Mouse (Mus musculus) layer of hippocampus, postnatal 25 days (tissue): Measurements from ENCODE around the gene Mylk2. TPM values are rescaled to one million over a fixed set of nuclear protein-coding genes. Genes with fewer than 3 reads are reported as not detected.

Experiments used
- DNase-seq, 2 experiments: peaks; one replicate each; pipeline ENCODE4 v3.0.0; 2022; ENCODE audit warnings: mixed read lengths in 2 of 2, low spot score in 1 of 2; ENCODE audit errors: extremely low spot score in 1 of 2
- total RNA-seq, 2 experiments: library from RNA; stranded (reverse); gene quantifications; 2 replicates each; pipeline ENCODE4 v1.2.3; 2021

Mylk2 gene
- total RNA-seq, 2 experiments from 2014 or later: not detected

DNA sequence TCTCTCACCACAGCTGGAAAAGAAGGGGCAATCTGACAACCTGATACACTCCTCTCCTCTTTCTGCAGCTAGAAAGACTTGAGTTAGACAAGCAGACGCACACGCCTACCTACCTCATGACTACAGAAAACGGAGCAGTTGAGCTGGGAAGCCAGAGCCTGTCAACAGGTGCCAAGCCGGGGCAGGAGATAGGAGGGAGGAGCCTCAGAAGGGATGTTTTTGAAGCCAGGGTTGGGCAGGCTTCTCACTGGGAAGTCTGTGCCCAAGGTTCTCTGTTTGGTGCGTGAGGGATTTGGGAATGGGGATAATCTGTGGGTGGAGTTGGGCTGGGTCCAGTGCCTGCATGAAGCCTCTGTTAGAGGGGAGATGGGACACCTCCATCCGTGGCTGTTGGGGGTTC lies 280 bp downstream of the Mylk2 start:
- DNase-seq: no peak

DNA sequence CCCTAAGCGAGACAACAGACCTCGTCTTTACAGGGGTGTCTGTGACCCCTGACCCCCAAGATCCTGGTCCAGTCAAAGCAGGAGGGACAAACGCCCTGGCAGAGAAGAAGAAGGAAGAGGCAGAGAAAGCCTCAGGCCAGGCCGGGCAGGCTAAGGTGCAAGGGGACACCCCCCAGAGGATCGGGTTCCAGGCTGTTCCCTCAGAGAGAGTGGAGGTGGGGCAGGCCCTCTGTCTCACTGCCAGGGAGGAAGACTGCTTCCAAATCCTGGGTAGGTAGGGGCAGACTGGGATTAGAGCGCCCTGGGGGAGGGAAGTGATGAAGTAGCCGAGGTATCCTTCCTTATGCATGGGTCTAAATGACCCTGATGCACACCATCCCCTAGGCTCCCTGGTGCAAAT lies 2.3 kb downstream of the Mylk2 start:
- DNase-seq: no peak

DNA sequence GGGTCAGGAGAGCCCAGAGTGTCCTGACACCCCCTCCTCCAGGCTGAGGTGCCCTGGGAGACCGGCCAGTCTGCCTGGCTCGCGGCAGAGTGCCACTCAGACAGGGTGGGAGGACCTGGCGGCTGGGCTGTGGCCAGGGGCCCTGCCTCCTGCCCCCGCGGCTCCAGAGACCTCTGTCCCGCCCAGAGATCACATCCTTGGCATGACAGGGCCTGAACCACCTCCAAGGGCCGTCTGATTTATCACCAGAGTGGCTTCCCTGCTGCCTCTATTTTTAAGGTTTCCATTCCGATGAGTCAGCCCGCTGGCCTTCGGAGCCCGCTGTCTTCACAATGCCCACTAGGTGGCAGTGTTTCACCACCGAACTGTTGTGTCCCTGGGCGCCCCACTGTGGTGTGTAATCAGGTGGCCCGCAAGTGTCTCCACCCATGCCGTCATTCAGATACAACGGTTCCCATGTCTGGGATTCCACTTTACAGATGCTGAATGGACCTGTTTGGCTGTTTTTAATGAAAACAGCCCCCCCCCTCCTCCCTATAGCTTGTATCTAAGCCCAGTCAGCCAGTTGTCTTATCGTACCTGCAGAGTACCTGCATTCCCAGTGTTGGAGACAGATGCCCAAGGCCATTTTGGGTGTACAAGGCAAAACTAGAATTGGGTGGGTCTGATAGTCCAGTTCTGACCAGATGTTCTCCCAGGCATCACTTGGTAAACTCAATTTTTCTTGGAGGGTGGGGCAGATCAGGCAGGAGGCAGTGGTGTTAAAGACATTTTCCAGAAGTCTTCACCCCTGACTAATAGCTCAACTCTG lies 3.4 kb downstream of the Mylk2 start:
- DNase-seq: peak; percentile 84 to 87

DNA sequence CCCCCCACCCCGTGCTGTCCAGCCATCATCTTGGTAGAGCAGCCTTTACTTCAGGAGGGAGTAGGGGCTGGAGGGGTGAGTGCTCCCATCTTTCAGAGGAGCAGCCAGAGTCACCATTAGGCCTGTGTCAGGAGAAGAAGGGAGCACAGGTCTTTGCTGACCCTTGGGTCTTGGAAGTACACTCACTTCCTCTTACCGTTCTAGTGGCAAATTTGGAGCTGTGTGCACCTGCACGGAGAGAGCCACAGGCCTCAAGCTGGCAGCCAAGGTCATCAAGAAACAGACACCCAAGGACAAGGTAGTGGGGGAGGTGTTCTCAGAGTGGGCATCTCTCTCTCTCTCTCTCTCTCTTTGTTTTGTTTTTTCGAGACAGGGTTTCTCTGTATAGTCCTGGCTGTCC lies 4.3 kb downstream of the Mylk2 start:
- no peak for DNase-seq

DNA sequence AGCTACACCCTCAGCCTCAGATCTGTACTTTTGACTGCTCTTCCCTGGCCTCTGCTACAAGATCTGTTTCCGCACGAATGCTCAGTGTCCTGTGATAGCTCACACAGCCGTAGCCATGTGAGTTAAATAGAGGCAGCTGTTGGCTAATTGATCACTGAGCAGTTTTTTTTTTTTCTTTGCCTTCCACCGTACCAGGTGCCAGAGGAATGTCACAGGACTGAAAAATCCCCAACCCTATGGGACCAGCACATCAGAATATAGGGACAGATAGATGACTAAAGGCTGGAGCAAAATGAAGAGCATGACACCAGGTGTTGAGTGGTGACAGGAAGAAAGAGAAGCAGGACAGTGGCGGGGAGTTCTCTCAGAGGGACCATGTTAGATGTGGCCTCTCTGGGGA lies 5.0 kb downstream of the Mylk2 start:
- DNase-seq: no peak

DNA sequence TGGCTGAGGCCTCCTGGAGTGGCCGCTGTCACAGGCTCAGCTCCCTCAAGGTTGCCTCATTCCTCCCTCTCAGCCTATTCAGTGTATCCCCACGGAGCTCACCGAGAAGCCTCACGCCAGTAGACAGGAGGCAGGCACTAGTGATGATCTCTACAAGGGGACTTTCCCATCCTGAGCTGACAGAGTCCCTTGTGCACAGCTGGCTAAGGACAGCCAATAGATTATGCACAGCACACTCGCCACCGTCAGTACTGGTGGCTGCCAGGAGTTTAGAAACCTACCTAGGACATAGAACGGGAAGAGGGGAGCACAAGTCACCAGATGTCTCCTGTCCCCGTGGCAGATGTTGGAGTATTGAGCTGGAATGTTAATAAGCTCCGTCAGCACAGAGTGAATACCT lies 6.5 kb downstream of the Mylk2 start:
- DNase-seq: no peak

DNA sequence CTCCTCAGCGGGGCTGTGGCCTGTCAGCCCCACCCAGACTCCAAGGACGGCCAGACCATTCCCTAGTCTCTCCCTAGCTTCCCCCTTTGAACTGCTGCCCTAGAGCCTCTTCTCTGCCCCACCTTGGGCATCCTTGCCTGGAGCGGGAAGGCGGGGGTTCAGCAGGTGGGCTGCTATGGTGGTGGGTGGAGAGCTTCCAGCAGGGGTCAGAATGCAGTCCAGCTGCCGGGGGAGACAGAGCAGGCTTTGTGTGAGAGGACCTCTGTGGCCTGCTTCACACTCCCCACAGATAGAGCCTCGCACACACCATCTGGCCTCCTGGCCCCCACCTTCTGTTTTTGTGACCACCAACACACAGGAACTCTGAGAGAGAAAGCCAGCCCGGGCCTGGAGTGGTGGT lies 11.2 kb downstream of the Mylk2 start:
- no peak for DNase-seq

DNA sequence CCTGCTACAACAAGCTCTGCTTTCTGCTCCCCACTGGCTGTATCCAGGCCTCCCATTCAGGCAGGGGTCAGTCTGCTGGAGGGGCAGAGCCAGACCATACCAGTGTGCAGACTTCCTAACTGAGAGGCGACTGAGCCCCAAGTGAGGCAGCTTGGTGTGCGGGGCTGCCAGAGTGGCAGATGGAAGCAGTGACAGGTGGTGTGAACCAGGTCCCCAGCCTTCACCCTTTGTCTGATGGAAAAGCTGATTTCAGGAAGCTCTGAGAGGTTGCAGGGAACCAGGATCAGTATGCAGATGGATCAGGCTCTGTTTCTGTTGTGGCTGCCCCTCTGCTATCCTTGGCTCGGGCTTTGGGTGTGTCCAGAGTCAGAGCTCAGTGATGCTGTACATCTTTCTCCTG lies 12.5 kb downstream of the Mylk2 start:
- DNase-seq: no peak

DNA sequence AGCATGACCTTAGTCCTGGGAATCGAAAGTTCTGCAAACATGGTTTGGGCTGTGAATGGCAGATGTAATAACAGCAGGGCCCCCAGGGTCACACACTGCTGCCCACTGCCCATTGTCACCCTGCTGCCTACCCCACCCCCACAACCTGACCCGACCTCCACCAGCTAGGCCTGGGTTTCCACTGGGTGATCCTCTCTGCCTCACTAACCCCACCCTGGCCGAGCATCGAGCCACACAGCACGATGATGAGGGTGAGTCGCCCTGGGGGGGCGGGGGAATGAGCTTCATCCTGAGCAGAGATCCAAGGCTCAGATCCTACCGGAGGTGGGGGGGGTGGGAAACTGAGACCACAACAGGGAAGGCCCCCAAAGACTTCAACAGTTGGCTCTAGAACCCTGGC lies 13.0 kb downstream of the Mylk2 start:
- DNase-seq: no peak

DNA sequence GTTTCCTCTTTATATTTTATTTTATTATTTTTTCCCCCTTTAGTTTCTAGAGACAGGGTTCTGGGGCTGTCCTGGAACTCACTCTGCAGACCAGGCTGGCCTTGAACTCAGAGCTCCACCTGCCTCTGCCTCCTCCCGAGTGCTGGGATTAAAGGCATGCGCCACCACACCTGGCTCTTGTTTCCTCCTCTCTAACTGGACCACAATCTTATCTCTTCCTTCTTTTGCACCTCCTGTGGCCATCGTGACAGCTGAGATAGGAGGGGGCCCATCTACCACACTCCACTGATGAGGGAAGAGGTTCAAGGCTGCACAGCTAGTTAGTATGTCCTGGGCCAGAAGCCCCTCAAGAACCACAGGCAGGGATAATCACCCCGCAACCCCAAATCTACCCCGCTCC lies 13.4 kb downstream of the Mylk2 start:
- no peak for DNase-seq

DNA sequence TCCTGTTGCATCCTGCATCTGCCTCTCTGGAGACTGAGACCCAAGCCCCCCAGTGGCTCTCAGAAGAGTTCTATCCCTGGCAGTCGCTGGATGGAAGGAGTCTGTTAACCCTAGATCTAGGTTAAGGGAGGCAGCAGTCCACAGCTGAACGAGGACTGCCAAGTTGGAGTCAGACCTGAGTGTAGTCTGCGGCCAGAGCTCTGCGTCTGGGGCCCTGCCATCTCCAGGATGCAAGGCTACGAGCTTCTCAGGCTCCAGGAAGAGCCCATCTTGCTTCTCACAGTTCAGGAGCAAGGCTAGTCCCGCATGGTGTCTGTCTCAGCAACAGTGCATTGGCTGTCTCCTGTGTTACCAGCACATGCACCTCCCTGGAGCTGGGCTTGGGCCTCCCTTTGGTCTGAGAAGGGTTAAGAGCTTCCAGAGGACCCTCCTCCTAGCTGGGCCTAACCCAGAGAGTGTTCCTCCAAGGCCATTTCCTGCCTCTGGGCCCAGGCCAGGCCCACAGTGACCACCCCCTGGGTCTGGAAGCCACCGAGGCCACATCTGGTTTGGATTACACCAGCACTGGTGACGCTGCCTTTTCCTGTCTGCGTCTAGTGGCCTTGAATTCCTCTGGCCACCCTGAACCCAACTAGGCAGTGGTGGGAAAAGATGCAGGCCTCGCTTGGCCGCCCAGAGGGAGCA lies 14.2 kb downstream of the Mylk2 start:
- no peak for DNase-seq

DNA sequence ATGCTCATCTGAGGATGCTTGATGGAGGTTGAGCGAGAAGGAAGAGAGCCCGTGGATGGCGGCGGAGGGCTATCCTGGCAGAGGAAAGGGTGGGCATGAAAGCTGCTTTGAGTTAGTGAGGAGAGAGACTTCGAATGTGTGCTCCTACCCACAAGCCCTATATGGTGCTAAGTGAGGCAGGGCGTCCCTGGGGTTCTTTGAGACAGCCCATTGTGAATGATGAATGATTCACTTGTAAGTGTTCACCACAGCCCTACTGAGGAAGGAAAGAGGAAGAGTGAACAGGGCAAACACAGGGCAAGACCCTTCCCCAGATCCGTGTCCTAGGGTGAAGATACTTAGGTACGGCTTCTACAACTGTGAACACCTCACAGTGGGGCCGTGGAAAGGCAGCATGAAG lies 15.7 kb downstream of the Mylk2 start:
- no peak for DNase-seq

DNA sequence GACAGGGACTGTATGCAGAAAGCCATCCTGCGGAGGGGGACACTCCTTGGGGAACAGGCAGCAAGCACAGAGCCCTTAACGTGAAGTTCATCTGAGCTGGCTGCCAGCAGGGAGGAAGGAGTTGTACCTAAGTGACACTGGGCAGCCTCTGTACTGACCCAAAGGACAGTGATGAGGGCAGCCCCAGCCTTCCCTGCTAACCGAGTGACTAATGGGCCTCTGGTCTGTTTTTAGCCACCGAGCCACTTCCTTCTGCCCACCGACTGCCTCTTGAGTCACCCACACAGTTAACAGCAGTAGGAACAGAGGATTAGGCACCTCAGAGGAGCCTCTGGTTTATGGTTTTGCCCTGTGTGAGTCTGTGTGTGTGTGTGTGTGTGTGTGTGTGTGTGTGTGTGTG lies 16.2 kb downstream of the Mylk2 start:
- no peak for DNase-seq

DNA sequence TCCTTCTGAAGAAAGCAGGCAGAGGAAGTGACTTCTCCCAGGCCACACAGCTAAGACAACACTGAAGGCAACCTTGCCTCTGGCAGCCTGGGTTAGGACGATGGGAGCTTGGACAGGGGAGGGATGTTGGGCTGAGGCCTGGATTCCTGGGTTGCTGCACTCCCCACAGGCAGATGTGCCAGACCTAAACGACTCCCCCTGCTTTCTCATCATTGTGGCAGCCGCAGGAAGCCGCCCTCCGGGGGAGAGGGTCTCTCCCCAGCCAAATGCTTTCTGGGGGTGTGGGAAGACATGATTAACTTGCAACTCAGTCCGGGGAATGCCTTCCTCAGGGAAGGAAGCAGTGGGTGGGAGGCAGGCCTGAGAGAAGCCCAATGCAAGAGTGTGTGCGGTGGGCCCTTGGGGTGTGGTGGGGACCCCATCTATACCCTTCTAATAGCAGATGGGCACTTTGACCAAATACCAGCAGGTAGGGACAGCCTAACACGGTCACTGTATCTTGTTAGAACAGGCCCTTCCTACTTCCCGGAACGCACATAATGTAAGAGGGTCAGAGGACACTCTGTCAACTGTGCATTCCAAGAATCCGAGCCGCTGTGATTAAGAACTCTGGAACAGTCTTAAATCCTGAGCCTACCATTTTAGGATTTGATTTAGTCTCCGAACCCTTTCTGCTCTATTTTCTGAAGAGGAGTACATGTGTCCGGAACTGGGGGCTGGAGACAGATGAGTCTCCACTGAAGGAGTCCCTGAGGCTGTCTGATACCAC lies 17.3 kb downstream of the Mylk2 start:
- no peak for DNase-seq

DNA sequence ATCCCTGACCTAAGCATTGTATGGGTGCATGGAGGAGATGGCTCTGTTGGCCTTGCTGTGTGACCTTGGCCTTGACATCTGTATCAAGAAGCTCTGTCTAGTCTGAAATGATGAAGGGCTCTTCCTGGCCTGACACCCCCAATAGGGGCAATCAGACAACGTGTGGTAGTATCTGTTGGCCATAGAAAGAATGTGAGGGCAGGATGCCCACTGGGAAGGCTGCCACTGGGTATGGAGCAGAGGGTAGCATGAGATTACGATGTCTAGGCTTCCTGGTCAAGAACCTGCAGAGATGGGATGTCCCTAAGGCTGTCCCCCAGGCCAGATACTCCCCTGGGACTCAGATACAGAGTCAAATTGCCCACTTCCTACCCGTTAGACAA lies 17.8 kb downstream of the Mylk2 start:
- DNase-seq: no peak

DNA sequence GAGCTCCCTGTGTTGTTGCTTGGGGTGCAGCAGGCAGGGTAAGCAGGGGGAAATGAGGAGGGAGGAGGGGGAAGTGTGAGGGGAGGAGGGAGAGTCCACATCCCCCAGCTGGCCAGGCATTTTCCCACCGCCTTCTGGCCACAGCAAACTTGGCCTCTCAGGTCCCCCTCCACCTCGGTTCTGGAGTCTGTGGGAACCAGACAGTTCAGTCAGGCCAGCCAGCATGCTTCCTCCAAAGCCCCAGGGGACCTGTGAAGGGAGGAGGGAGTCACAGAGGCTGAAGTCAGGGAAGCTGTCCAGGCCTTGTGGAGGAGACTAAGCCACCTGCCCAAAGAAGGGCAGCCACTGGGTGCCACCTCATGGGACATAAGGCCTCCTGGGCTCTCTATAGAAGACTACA lies 19.1 kb downstream of the Mylk2 start:
- no peak for DNase-seq

DNA sequence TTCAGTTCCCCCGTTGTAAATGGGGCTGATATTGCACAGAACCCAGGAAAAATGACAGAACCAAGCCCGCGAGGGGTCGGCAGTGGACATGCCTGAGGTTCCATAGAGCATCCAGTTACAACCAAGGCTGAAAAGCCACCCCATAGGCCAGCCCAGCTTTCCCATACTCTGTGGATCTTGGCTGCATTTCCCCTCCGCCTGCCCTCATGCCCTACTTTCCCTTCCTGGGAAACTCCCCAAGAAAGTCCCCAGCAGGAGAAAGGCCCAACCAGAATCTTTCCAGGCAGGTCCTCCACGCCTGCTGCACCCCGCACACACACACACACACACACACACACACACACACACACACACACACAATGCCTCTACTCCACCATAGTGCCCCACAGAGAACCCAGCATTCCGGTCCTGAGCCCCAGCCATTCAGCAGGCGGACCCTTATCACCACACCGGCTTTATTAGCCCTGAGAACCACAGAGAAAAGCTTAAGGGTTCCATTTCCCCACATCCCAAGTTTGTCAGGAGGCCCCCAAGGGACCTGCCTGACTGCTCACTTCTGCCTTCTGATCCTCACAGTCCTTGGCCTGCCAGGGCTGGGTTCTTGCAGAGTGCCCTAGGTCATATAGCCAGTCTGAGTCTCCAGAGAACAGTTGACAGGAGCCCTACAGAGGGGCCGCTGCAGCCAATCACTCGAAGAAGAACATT lies 20.5 kb downstream of the Mylk2 start:
- no peak for DNase-seq

DNA sequence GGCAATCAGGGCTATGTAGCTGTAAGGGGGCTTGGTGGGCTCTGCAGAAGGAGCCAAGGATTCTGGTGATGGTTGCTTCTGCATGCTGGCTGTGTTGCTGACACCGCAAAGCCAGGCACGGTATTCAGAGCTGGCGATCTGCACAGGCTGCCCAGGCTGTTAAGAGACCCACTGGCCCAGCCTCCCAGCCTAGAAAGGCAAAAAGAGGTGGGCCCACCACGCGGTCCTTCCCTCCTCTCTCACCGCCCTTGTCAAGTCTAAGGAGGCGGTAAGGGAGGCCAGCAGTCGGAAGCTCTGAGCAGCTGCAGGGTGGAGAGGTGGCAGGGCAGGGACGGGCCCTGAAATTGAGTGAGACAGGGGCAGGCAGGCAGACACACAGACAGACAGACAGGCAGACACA lies 21.9 kb downstream of the Mylk2 start, which contains the start of gene Foxs1:
TSS of gene Foxs1 (minus strand) at position 161 of the 400 bp plus-strand sequence.
- DNase-seq: no peak

DNA sequence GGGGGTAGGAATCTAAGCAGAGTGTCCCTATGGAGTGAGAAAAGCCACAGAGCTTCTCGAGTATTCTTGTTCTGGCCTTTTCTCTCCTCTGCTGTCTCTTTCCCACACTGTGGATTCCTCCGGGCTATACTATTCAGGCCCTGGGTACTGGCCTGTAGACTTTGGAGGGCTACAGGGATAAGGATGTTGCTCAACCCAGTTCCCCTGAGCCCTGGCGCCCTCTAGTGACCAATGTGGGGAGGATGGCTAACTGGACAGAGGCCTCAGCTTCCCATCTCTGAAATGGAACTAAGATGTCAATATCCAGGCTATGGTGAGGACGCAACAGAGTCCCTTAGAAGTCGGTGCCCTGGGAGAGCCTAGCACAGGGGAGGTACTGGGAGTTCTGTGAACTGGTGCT lies 22.5 kb downstream of the Mylk2 start:
- peak in 1 of 2 experiments; percentile 58 for DNase-seq

DNA sequence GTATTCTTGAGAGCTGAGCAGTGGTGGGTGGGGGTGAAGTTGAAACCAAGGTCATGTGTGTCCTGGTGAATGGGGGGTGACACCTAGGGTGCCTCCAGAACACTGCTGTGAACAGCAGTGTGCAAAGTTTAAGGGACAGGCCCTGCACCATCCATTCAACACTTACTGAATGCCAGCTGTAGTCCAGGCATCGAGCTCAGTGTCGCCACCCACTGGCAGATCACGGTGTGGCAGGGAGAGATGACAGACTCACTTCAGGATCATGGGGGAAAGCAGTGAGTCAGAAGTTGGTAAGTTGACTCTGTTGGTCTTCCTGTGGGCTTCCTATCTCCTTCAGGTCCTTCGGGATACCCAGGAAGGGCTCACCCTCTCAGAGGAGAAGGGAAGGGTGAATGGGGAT lies 28.7 kb downstream of the Mylk2 start:
- DNase-seq: peak in 1 of 2 experiments; percentile 76

DNA sequence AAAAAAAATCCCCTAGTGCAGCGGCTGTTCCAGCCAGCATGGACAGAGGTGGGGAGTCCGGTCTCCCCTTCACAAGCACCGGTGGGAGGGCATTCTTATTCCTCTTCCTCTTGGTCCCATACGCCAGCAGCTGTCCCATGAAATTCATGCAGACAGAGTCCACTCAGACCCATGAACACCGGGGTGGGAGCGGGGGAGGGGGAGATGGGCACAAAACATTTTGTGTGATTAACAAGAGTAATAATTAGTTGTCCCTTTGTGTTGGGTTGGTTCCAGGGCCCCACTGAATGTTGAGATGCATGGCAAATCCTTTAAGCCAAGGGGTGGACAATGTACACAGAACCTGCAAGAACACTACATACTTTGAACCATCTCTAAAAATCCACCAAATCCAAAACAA lies 30.0 kb downstream of the Mylk2 start:
- no peak for DNase-seq
